Mouse (Mus musculus) C2C12 (cell line): ENCODE results near the gene Clic6.
A peak's percentile ranks its signal among the peaks of the same experiment; 100 is the strongest.

Source experiments
- CEBPB ChIP-seq: IDR thresholded peaks from one replicate; pipeline ENCODE4 v1.6.1; 2011; ENCODE audit warnings: low read depth, mild to moderate bottlenecking, control low read depth, moderate library complexity
- CTCF ChIP-seq: IDR thresholded peaks from one replicate; pipeline ENCODE4 v1.5.1; 2011; ENCODE audit not compliant: control insufficient read depth, insufficient read depth, insufficient read length
- MAX ChIP-seq: IDR thresholded peaks from one replicate; pipeline ENCODE4 v1.6.1; 2011; ENCODE audit warnings: mild to moderate bottlenecking, control low read depth
- MYOD1 ChIP-seq: IDR thresholded peaks from one replicate; pipeline ENCODE4 v1.6.1; 2011; ENCODE audit warnings: low read depth; ENCODE audit not compliant: control insufficient read depth, insufficient read length
- MYOG ChIP-seq: IDR thresholded peaks from one replicate; pipeline ENCODE4 v1.6.1; 2011; ENCODE audit not compliant: control insufficient read depth, insufficient read length; ENCODE audit errors: extremely low read depth
- USF1 ChIP-seq: IDR thresholded peaks from one replicate; pipeline ENCODE4 v1.6.1; 2011; ENCODE audit warnings: low read depth, mild to moderate bottlenecking, control low read depth, moderate library complexity

DNA sequence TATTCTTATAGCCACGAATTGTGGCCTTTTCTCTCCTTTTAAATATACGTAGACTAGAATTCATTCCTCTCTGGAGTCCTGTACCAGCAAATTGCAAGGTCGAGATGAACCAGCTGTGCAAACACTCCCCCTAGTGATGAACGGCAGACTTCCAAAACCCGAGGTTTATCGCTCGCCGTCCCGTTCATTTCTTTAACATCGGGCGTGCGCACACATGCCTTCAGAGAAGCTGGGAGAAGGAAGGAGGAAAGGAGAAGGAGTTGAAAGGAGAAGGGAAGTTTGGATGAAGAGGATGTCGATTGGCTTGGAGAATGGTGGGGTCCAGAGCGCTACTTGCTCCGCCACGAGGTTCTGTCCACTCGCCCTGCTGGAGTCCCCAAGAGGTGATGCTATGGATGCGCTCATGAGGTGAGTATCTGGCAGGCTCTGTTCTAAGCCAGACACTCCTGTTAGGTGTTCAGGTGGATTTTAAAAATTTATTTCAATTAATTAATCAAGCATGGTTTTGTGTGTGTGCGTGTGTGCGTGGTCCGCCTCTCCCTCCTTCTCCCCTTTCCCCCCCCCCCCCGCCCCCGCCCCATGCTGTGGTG lies 6.9 kb upstream of the Clic6 start:
- TF ChIP-seq CEBPB, result no peak
- no peak for TF ChIP-seq MAX
- peak; percentile 6 for TF ChIP-seq CTCF
- no peak for TF ChIP-seq MYOD1
- no peak for TF ChIP-seq MYOG
- no peak for TF ChIP-seq USF1
